Mouse (Mus musculus): ENCODE results near the gene Stx3. TPM values are rescaled to one million over a fixed set of nuclear protein-coding genes. Genes with fewer than 3 reads are reported as not detected.

The Stx3 gene
- polyA plus RNA-seq, 1 experiment from 2014 or later, result 20.2 TPM

Other genes starting within 250 kb of the Stx3 start
- gene Ms4a6d, start 214.6 kb downstream of the Stx3 start, polyA plus RNA-seq (2015; fragmentation: Nextera tagmentation; extraction: Ambion mirVana), result 5.3 and 6.6 TPM in 2 replicates
- gene Ms4a2, start 195.7 kb downstream of the Stx3 start, polyA plus RNA-seq (2015; fragmentation: Nextera tagmentation; extraction: Ambion mirVana), result 0.34 and 1.1 TPM in 2 replicates
- 1.4 and 1.6 TPM in 2 replicates for gene Ms4a3, start 178.6 kb downstream of the Stx3 start, polyA plus RNA-seq (2015; fragmentation: Nextera tagmentation; extraction: Ambion mirVana)
- gene Oosp2, start 158.8 kb downstream of the Stx3 start, polyA plus RNA-seq (2015; fragmentation: Nextera tagmentation; extraction: Ambion mirVana), result not detected in 2 replicates
- not detected in 2 replicates for gene Oosp1, start 128.3 kb downstream of the Stx3 start, polyA plus RNA-seq (2015; fragmentation: Nextera tagmentation; extraction: Ambion mirVana)
- gene Oosp3, start 122.3 kb downstream of the Stx3 start, polyA plus RNA-seq (2015; fragmentation: Nextera tagmentation; extraction: Ambion mirVana), result not detected in 2 replicates
- 9.9 and 15.4 TPM in 2 replicates for gene Gif, start 71.8 kb downstream of the Stx3 start, polyA plus RNA-seq (2015; fragmentation: Nextera tagmentation; extraction: Ambion mirVana)
- gene Mrpl16, start 49.0 kb downstream of the Stx3 start, polyA plus RNA-seq (2015; fragmentation: Nextera tagmentation; extraction: Ambion mirVana), result 51.7 and 53.0 TPM in 2 replicates
- 0.13 TPM in 1 of 2 replicates, not detected in the other for gene Olfr1417, start 19.8 kb upstream of the Stx3 start, polyA plus RNA-seq (2015; fragmentation: Nextera tagmentation; extraction: Ambion mirVana)
- not detected in 2 replicates for gene Olfr1418, start 41.7 kb upstream of the Stx3 start, polyA plus RNA-seq (2015; fragmentation: Nextera tagmentation; extraction: Ambion mirVana)
- not detected in 2 replicates for gene Olfr1419, start 55.7 kb upstream of the Stx3 start, polyA plus RNA-seq (2015; fragmentation: Nextera tagmentation; extraction: Ambion mirVana)
- gene Olfr1420, start 67.2 kb upstream of the Stx3 start, polyA plus RNA-seq (2015; fragmentation: Nextera tagmentation; extraction: Ambion mirVana), result 0.06 TPM in 1 of 2 replicates, not detected in the other
- gene Patl1, start 93.0 kb upstream of the Stx3 start, polyA plus RNA-seq (2015; fragmentation: Nextera tagmentation; extraction: Ambion mirVana), result 16.6 and 16.9 TPM in 2 replicates
- 4.1 and 4.6 TPM in 2 replicates for gene Osbp, start 146.5 kb upstream of the Stx3 start, polyA plus RNA-seq (2015; fragmentation: Nextera tagmentation; extraction: Ambion mirVana)
- 0.03 TPM in 1 of 2 replicates, not detected in the other for gene Olfr1423, start 221.9 kb upstream of the Stx3 start, polyA plus RNA-seq (2015; fragmentation: Nextera tagmentation; extraction: Ambion mirVana)
- gene Olfr1424, start 243.3 kb upstream of the Stx3 start, polyA plus RNA-seq (2015; fragmentation: Nextera tagmentation; extraction: Ambion mirVana), result not detected in 2 replicates